Mouse (Mus musculus) C2C12 (cell line): ENCODE data around the gene Olfr2. TPM values are rescaled to one million over a fixed set of nuclear protein-coding genes. Genes with fewer than 3 reads are reported as not detected.

Experiments
- H3K27me3 ChIP-seq: one replicate; pipeline ENCODE4 v1.6.1; 2011; ENCODE audit not compliant: control insufficient read depth, insufficient read depth, insufficient read length
- H3K36me3 ChIP-seq: one replicate; pipeline ENCODE4 v1.6.1; 2011; ENCODE audit not compliant: control insufficient read depth, insufficient read depth
- H3K4me3 ChIP-seq: one replicate; pipeline ENCODE4 v1.5.1; 2011; ENCODE audit warnings: mild to moderate bottlenecking, control low read depth; ENCODE audit not compliant: poor library complexity, insufficient read depth, severe bottlenecking
- H3K79me2 ChIP-seq: one replicate; pipeline ENCODE4 v1.6.1; 2011; ENCODE audit not compliant: control insufficient read depth, insufficient read depth
- H3K79me3 ChIP-seq: one replicate; pipeline ENCODE4 v1.6.1; 2011; ENCODE audit warnings: low read depth, control low read depth
- H3ac ChIP-seq: one replicate; pipeline ENCODE3; 2011; ENCODE audit warnings: low read depth; ENCODE audit not compliant: control insufficient read depth, insufficient read length
- CEBPB ChIP-seq: IDR thresholded peaks from one replicate; pipeline ENCODE4 v1.6.1; 2011; ENCODE audit warnings: low read depth, mild to moderate bottlenecking, control low read depth, moderate library complexity
- CTCF ChIP-seq: IDR thresholded peaks from one replicate; pipeline ENCODE4 v1.5.1; 2011; ENCODE audit not compliant: control insufficient read depth, insufficient read depth, insufficient read length
- FOSL1 ChIP-seq: IDR thresholded peaks from one replicate; pipeline ENCODE4 v1.8.0; 2011; ENCODE audit warnings: mild to moderate bottlenecking, low read length; ENCODE audit not compliant: poor library complexity, insufficient read depth, severe bottlenecking
- MAX ChIP-seq: IDR thresholded peaks from one replicate; pipeline ENCODE4 v1.6.1; 2011; ENCODE audit warnings: mild to moderate bottlenecking, control low read depth
- MYOD1 ChIP-seq: IDR thresholded peaks from one replicate; pipeline ENCODE4 v1.6.1; 2011; ENCODE audit warnings: low read depth; ENCODE audit not compliant: control insufficient read depth, insufficient read length
- MYOG ChIP-seq: IDR thresholded peaks from one replicate; pipeline ENCODE4 v1.6.1; 2011; ENCODE audit not compliant: control insufficient read depth, insufficient read length; ENCODE audit errors: extremely low read depth
- USF1 ChIP-seq: IDR thresholded peaks from one replicate; pipeline ENCODE4 v1.6.1; 2011; ENCODE audit warnings: low read depth, mild to moderate bottlenecking, control low read depth, moderate library complexity
- polyA plus RNA-seq: library from polyadenylated mRNA; unstranded; fragments of >200 nt; fragmentation: generic; extraction: Trizol; gene quantifications from one replicate; pipeline ENCODE4 v1.2.1, GENCODE M21; 2012; ENCODE audit warnings: missing spikeins

Olfr2 gene
- polyA plus RNA-seq, 1 experiment, result not detected

DNA sequence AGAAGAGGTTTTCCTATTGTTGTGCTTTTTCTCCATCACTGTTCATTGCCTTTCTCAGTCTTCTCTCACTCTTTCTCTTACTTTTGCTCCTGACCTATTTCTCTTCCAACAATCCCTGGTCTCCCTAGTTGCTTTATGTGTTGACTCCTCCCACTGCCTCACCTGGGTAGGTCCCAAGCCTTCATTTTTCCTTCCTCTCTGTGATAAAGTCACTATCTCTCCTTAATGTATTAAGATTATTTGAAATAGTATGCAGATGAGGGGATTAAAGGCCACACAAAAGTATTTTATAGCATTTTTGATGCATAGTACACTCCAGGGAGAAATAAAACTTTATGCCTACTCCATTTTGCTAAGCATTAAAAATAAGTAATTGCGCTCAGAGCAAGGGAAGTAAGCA is 42.0 kb downstream of the Olfr2 start, which contains the start of gene Olfr6:
Gene Olfr6 (minus strand): TSS at position 101 of the 400 bp plus-strand sequence.
- H3ac ChIP-seq, result no peak within 1 kb of the TSS
- no peaks in the 10 kb centered on the region for H3K27me3 ChIP-seq
- H3K36me3 ChIP-seq, result no peaks in the 10 kb centered on the region
- no peaks in the 10 kb centered on the region for H3K79me3 ChIP-seq
- H3K4me3 ChIP-seq, result no peak within 1 kb of the TSS
- H3K79me2 ChIP-seq, result no peaks in the 10 kb centered on the region
- no peak for TF ChIP-seq FOSL1
- no peak for TF ChIP-seq USF1
- TF ChIP-seq MYOG, result no peak
- TF ChIP-seq CEBPB, result no peak
- no peak for TF ChIP-seq CTCF
- TF ChIP-seq MAX, result no peak
- no peak for TF ChIP-seq MYOD1

DNA sequence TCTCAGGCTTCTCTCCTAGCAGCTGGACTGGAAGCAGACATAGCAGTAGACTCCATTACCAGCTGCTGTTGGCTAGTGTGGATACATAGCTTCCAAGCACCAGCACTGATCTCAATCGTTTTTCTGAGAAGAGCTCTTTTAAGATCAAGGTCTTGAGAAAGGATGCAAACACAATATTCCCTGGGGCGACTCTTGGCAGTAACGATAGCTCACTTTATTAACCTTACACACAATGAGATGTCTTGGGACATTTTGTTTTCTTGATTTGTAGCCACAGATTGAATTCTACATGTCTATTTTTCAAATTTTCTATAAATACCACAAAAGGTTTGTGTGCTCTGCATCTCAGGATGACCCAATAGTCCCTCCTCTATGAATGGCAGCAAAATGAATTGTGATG is 57.7 kb downstream of the Olfr2 start, which contains the start of gene Olfr710:
Gene Olfr710 (minus strand): TSS at position 101 of the 400 bp plus-strand sequence.
- TF ChIP-seq MYOG (no peak), MYOD1 (no peak), MAX (no peak), USF1 (no peak), CTCF (no peak), CEBPB (no peak), FOSL1 (no peak)
- Histone ChIP-seq H3K27me3 (no peaks in the 10 kb centered on the region), H3K36me3 (no peaks in the 10 kb centered on the region)

More for the DNA sequence above, 57.7 kb downstream of the Olfr2 start, which contains the start of gene Olfr710:
- H3K79me2 ChIP-seq, result no peaks in the 10 kb centered on the region
- H3K4me3 ChIP-seq, result no peak within 1 kb of the TSS
- no peaks in the 10 kb centered on the region for H3K79me3 ChIP-seq
- H3ac ChIP-seq, result no peak within 1 kb of the TSS

Other genes starting within 250 kb of the Olfr2 start
- gene Olfr699, start 212.9 kb downstream of the Olfr2 start, polyA plus RNA-seq, result not detected
- not detected for gene Olfr700, start 197.2 kb downstream of the Olfr2 start, polyA plus RNA-seq
- gene Olfr701, start 191.9 kb downstream of the Olfr2 start, polyA plus RNA-seq, result not detected
- not detected for gene Olfr702, start 172.2 kb downstream of the Olfr2 start, polyA plus RNA-seq
- gene Olfr703, start 162.7 kb downstream of the Olfr2 start, polyA plus RNA-seq, result not detected
- not detected for gene Olfr704, start 142.9 kb downstream of the Olfr2 start, polyA plus RNA-seq
- not detected for gene Olfr705, start 129.2 kb downstream of the Olfr2 start, polyA plus RNA-seq
- not detected for gene Olfr706, start 117.9 kb downstream of the Olfr2 start, polyA plus RNA-seq
- gene Olfr707, start 104.8 kb downstream of the Olfr2 start, polyA plus RNA-seq, result not detected
- gene Olfr1532-ps1, start 98.1 kb downstream of the Olfr2 start, polyA plus RNA-seq, result not detected
- gene Olfr709-ps1, start 73.9 kb downstream of the Olfr2 start, polyA plus RNA-seq, result not detected
- not detected for gene Olfr710, start 57.8 kb downstream of the Olfr2 start, polyA plus RNA-seq
- not detected for gene Olfr6, start 42.1 kb downstream of the Olfr2 start, polyA plus RNA-seq
- gene Olfr711, start 30.6 kb downstream of the Olfr2 start, polyA plus RNA-seq, result not detected
- gene Olfr713, start 25.1 kb upstream of the Olfr2 start, polyA plus RNA-seq, result not detected
- gene Olfr714, start 64.9 kb upstream of the Olfr2 start, polyA plus RNA-seq, result not detected
- not detected for gene Olfr17, start 87.1 kb upstream of the Olfr2 start, polyA plus RNA-seq
- not detected for gene Olfr715b, start 104.3 kb upstream of the Olfr2 start, polyA plus RNA-seq
- not detected for gene Olfr715, start 125.0 kb upstream of the Olfr2 start, polyA plus RNA-seq
- gene Olfr716, start 132.3 kb upstream of the Olfr2 start, polyA plus RNA-seq, result not detected
- not detected for gene Nlrp14, start 160.9 kb upstream of the Olfr2 start, polyA plus RNA-seq
- gene Rbmxl2, start 203.4 kb upstream of the Olfr2 start, polyA plus RNA-seq, result not detected